Mouse (Mus musculus): Measurements from ENCODE around the gene Cbx6. TPM values are rescaled to one million over a fixed set of nuclear protein-coding genes. Genes with fewer than 3 reads are reported as not detected.

Cbx6 gene
- polyA plus RNA-seq, 1 experiment from 2014 or later = 54.7 TPM

GRCm38 (mm10) chr15:79777749-79778148, 56.7 kb downstream of the Cbx6 start, which contains the start of gene Dnal4:
Gene Dnal4, minus strand, starts transcription at chr15:79777849.
- Histone ChIP-seq H3K4me2 (no peak within 1 kb of the TSS), H3K4me3 (no peak within 1 kb of the TSS), H3K4me1 (peaks cover 24% of the 10 kb centered on the region), H3K27me3 (no peaks in the 10 kb centered on the region), H3K36me3 (no peaks in the 10 kb centered on the region), H3K9me3 (no peaks in the 10 kb centered on the region), H3K27ac (no peak within 1 kb of the TSS), H3K9ac (no peak within 1 kb of the TSS)
- ATAC-seq (ENCODE audit: insufficient number of reproducible peaks, insufficient read depth, low FRiP score, low TSS enrichment, low read depth) = no peak

- H3K9ac ChIP-seq = 0 out of 2 replicates have a peak overlapping the region, but pooled peaks have one; percentile 83
- WGBS = 69% methylated on average over 7 of the region's 7 CpGs
These were observed 58.8 kb downstream of the Cbx6 start for GRCm38 (mm10) chr15:79775662-79776061.

GRCm38 (mm10) chr15:79774117-79775027, 60.1 kb downstream of the Cbx6 start:
- Histone ChIP-seq H3K36me3 (0 out of 2 replicates have a peak, but pooled peaks cover 5% of the 10 kb centered on the region), H3K4me2 (peak overlapping the region; percentile 81), H3K27ac (peak overlapping the region; percentile 76), H3K4me1 (peaks cover 20% of the 10 kb centered on the region), H3K9me3 (no peaks in the 10 kb centered on the region), H3K27me3 (no peaks in the 10 kb centered on the region), H3K9ac (peak overlapping the region; percentile 83), H3K4me3 (peak overlapping the region; percentile 89)
- whole genome bisulfite sequencing = under 1% methylated on average over 50 of the region's 50 CpGs
- ATAC-seq (ENCODE audit: insufficient number of reproducible peaks, insufficient read depth, low FRiP score, low TSS enrichment, low read depth) = peak; percentile 97

More at GRCm38 (mm10) chr15:79775662-79776061, 58.8 kb downstream of the Cbx6 start:
- ATAC-seq (ENCODE audit: insufficient number of reproducible peaks, insufficient read depth, low FRiP score, low TSS enrichment, low read depth) = no peak
- H3K4me1 ChIP-seq = peaks cover 24% of the 10 kb centered on the region
- no peaks in the 10 kb centered on the region for H3K27me3 ChIP-seq
- no peak overlapping the region for H3K27ac ChIP-seq
- H3K4me3 ChIP-seq = no peak overlapping the region
- no peak overlapping the region for H3K4me2 ChIP-seq
- H3K9me3 ChIP-seq = no peaks in the 10 kb centered on the region
- 0 out of 2 replicates have a peak, but pooled peaks cover 3% of the 10 kb centered on the region for H3K36me3 ChIP-seq

Other genes starting within 250 kb of the Cbx6 start
- 2.2 TPM in 2 replicates for gene Dmc1, start 229.6 kb downstream of the Cbx6 start, polyA plus RNA-seq (2015; fragmentation: Nextera tagmentation; extraction: Ambion mirVana)
- 2.2 and 2.5 TPM in 2 replicates for gene Fam227a, start 175.7 kb downstream of the Cbx6 start, polyA plus RNA-seq (2015; fragmentation: Nextera tagmentation; extraction: Ambion mirVana)
- gene Cby1, start 175.5 kb downstream of the Cbx6 start, polyA plus RNA-seq (2015; fragmentation: Nextera tagmentation; extraction: Ambion mirVana) = 60.7 and 66.0 TPM in 2 replicates
- gene Tomm22, start 163.8 kb downstream of the Cbx6 start, polyA plus RNA-seq (2015; fragmentation: Nextera tagmentation; extraction: Ambion mirVana) = 238 TPM in 2 replicates
- gene Josd1, start 146.8 kb downstream of the Cbx6 start, polyA plus RNA-seq (2015; fragmentation: Nextera tagmentation; extraction: Ambion mirVana) = 26.1 and 28.3 TPM in 2 replicates
- gene Gtpbp1, start 143.8 kb downstream of the Cbx6 start, polyA plus RNA-seq (2015; fragmentation: Nextera tagmentation; extraction: Ambion mirVana) = 39.8 and 42.2 TPM in 2 replicates
- 7.3 and 8.0 TPM in 2 replicates for gene Sun2, start 92.2 kb downstream of the Cbx6 start, polyA plus RNA-seq (2015; fragmentation: Nextera tagmentation; extraction: Ambion mirVana)
- gene Dnal4, start 56.8 kb downstream of the Cbx6 start, polyA plus RNA-seq (2015; fragmentation: Nextera tagmentation; extraction: Ambion mirVana) = 69.2 and 74.4 TPM in 2 replicates
- gene Nptxr, start 29.9 kb downstream of the Cbx6 start, polyA plus RNA-seq (2015; fragmentation: Nextera tagmentation; extraction: Ambion mirVana) = 4.7 and 5.4 TPM in 2 replicates
- 0.32 and 0.39 TPM in 2 replicates for gene Npcd, start 451 bp downstream of the Cbx6 start, polyA plus RNA-seq (2015; fragmentation: Nextera tagmentation; extraction: Ambion mirVana)
- gene Apobec3, start 57.0 kb upstream of the Cbx6 start, polyA plus RNA-seq (2015; fragmentation: Nextera tagmentation; extraction: Ambion mirVana) = 11.0 and 13.1 TPM in 2 replicates
- gene Cbx7, start 136.4 kb upstream of the Cbx6 start, polyA plus RNA-seq (2015; fragmentation: Nextera tagmentation; extraction: Ambion mirVana) = 2.5 and 2.9 TPM in 2 replicates
- gene Pdgfb, start 180.3 kb upstream of the Cbx6 start, polyA plus RNA-seq (2015; fragmentation: Nextera tagmentation; extraction: Ambion mirVana) = 2.2 and 2.9 TPM in 2 replicates

Measured in embryonic facial prominence, embryonic 13.5 days (tissue).